Mouse (Mus musculus) limb, embryonic 12.5 days (tissue): ENCODE results near the gene Cyb5rl. TPM values are rescaled to one million over a fixed set of nuclear protein-coding genes. Genes with fewer than 3 reads are reported as not detected.

Experiments used
- ATAC-seq: fragments of 200-750 bp; cut with Nextera tagmentation; 2 replicates; pipeline ENCODE4 v1.8.0; 2017; ENCODE audit warnings: low read depth, moderate TSS enrichment; ENCODE audit not compliant: insufficient number of reproducible peaks, insufficient read depth, low FRiP score, low TSS enrichment
- H3K27ac ChIP-seq: fragments of 300-500 bp; sonication (generic); 2 replicates; pipeline ENCODE4 v1.5.1; 2016; ENCODE audit warnings: mild to moderate bottlenecking, moderate library complexity
- H3K27me3 ChIP-seq: fragments of 300-500 bp; sonication (generic); 2 replicates; pipeline ENCODE4 v1.6.1; 2016; ENCODE audit warnings: mild to moderate bottlenecking, moderate library complexity
- H3K36me3 ChIP-seq: fragments of 300-500 bp; sonication (generic); 2 replicates; pipeline ENCODE4 v1.6.1; 2016; ENCODE audit warnings: mild to moderate bottlenecking, moderate library complexity
- H3K4me1 ChIP-seq: fragments of 300-500 bp; sonication (generic); replicated peaks from 2 replicates; pipeline ENCODE4 v1.6.1; 2016
- H3K4me2 ChIP-seq: fragments of 300-500 bp; sonication (generic); 2 replicates; pipeline ENCODE4 v1.6.1; 2016; ENCODE audit warnings: mild to moderate bottlenecking, moderate library complexity
- H3K4me3 ChIP-seq: fragments of 300-500 bp; sonication (generic); replicated peaks from 2 replicates; pipeline ENCODE4 v1.5.1; 2016; ENCODE audit warnings: mild to moderate bottlenecking
- H3K9ac ChIP-seq: fragments of 300-500 bp; sonication (generic); replicated peaks from 2 replicates; pipeline ENCODE4 v1.6.1; 2016; ENCODE audit warnings: mild to moderate bottlenecking, moderate library complexity
- H3K9me3 ChIP-seq: fragments of 300-500 bp; sonication (generic); 2 replicates; pipeline ENCODE4 v1.6.1; 2016; ENCODE audit warnings: mild to moderate bottlenecking, moderate library complexity
- WGBS: fragments of 180-500 bp; shearing (Covaris S2); methylation state at CpG from one replicate; pipeline ENCODE4 v1.1.7; 2016; 5-methylcytosine and 5-hydroxymethylcytosine counted together
- polyA plus RNA-seq: library from polyadenylated mRNA; unstranded; fragments of >200 nt; fragmentation: Nextera tagmentation; extraction: Ambion mirVana; gene quantifications from 2 replicates; pipeline ENCODE4 v1.2.1, GENCODE M21; 2016

Gene Cyb5rl
- polyA plus RNA-seq, 1 experiment from 2014 or later = 4.6 TPM

DNA sequence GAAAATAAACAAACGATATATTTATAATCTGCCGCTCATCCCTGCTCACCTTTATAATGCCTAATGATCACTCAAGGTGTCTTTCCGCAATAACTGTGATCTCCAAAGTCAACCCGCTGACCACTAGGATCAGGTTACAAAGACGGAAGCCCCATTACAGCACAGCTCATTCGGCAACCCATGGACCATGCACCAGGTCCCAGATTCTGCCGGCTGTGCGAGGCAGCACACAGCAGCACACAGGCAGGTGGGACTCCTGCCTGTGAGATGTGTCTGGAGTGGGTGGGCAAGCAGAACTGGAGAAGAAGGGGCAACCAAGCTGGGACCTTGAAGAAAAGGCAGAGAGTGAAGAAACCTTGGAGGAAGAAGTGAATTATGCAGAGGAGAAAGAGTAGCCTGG, 47.5 kb downstream of the Cyb5rl start:
- WGBS = 17% methylated on average over 8 of the region's 8 CpGs
- Histone ChIP-seq H3K27me3 (no peaks in the 10 kb centered on the region), H3K4me3 (no peak overlapping the region), H3K4me2 (no peak overlapping the region), H3K4me1 (peaks cover 12% of the 10 kb centered on the region), H3K27ac (no peak overlapping the region), H3K36me3 (no peaks in the 10 kb centered on the region), H3K9me3 (no peaks in the 10 kb centered on the region), H3K9ac (no peak overlapping the region)
- ATAC-seq = no peak

DNA sequence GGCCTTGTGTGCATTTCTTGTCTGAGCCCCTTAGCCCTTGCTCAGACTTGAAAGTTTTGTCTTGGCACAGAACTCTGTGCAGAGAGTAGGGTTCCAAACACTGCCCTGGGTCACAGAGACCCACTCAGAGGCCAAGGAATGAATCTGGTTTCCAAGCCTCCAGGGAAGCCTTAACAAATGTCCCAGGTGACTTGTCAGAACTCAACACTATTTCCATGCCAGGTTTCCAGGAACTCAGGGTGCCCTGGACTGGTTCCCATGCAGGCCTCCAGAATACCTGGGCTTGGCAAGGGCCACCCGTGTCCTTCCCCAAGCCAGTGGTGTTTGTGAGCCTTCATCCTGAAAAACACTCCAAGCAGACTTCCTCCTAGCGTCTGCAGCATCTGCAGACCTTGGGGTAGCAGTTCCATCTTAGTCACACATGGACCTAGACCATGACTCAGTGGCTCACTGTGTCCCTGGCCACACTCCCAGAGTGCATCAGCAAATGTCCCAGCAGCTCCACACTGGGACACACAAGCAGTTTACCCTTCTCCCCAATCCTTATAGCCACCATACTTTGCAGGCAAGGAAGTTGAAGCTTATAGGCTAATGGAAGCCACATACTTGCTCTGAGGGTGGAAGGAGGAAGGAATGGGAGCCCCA, 51.1 kb downstream of the Cyb5rl start:
- 88% methylated on average over 2 of the region's 2 CpGs for WGBS
- H3K9me3 ChIP-seq = no peaks in the 10 kb centered on the region
- no peak overlapping the region for H3K4me3 ChIP-seq
- H3K27me3 ChIP-seq = no peaks in the 10 kb centered on the region
- ATAC-seq = no peak
- H3K27ac ChIP-seq = no peak overlapping the region
- peaks cover 25% of the 10 kb centered on the region for H3K4me1 ChIP-seq
- no peak overlapping the region for H3K9ac ChIP-seq
- no peaks in the 10 kb centered on the region for H3K36me3 ChIP-seq
- H3K4me2 ChIP-seq = no peak overlapping the region

DNA sequence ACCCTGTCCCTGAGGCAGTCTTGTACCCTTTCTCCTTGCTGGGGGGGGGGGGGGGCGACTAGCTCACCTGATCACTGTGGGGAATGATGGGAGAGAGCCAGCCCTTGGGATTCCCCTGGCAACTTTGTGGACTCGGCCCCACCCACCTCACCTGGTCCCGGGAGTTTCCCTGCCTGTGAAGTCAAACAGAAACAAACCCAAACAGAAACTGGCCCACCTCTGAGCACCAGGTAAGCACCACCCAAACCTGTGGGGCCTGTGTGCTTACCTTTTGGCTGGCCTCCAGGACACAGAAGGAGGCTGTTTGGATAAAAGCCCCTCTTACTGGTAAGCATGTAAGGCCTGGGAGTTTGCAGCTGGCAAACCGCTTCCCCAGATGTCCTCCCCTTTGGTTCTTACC, 52.3 kb downstream of the Cyb5rl start:
- ATAC-seq = no peak
- Histone ChIP-seq H3K27ac (no peak overlapping the region), H3K27me3 (no peaks in the 10 kb centered on the region), H3K4me3 (no peak overlapping the region), H3K4me2 (no peak overlapping the region), H3K4me1 (peaks cover 26% of the 10 kb centered on the region), H3K9ac (no peak overlapping the region), H3K9me3 (no peaks in the 10 kb centered on the region), H3K36me3 (no peaks in the 10 kb centered on the region)
- WGBS = 57% methylated on average over 4 of the region's 4 CpGs

DNA sequence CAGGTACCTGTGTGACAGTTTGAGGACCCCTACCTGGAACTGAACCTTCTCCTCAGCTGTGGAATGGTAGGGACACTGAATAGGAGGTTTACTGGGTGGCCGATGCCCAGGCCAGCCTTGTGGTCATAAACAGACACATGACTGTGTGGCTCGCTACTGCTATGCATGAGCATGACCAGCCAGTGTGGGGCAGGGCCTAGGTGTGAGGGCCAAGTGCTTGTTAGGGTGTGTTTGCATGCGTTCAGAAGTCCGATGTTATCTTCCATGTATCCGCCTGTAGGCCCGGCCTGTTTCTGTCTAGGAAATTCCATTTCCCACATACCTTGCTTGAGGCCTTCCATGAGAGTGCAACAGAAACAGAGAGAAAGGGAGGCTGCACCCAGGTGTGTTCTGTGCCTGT, 53.9 kb downstream of the Cyb5rl start:
- no peak for ATAC-seq
- peaks cover 27% of the 10 kb centered on the region for H3K4me1 ChIP-seq
- no peaks in the 10 kb centered on the region for H3K27me3 ChIP-seq
- no peaks in the 10 kb centered on the region for H3K36me3 ChIP-seq
- 92% methylated on average over 6 of the region's 6 CpGs for WGBS
- no peaks in the 10 kb centered on the region for H3K9me3 ChIP-seq
- H3K27ac ChIP-seq = no peak overlapping the region
- no peak overlapping the region for H3K4me3 ChIP-seq
- no peak overlapping the region for H3K4me2 ChIP-seq
- H3K9ac ChIP-seq = no peak overlapping the region

DNA sequence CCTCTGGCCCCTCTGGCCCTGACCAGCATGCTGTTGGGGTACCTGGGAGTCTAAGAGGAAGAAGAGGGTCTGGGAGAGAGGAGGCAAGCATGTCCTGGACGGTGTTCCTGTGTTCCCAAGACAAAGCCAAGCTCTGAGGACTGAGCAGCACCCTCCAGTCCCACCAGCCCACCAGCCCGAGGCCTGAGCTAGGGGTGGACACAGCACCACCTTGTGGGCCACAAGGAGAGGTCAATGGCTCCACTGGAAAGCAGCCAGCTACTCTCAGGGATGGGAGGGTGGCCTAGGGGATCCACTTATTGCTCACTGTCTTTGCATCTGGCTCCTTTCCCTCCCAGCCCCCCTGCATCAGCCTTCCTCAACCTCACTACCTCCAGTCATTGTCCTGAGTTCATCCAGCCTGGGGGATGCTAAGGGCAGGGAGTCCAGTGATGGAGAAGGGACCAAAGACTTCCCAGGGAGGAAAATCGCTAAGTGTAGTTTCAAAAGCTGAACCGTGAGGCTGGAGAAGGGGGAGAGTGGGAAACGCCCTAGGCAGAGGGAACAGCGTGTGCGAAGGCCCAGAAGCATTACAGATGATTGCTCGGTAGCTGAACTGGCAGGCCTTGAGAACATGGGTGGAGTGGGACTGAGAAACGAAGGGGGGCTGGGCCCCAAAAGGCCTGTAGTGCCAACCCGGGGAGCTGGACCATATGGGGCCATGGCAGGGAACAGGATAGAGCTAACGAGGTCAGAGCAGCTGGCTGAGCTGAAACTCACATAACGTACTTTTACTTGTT, 54.6 kb downstream of the Cyb5rl start:
- 45% methylated on average over 12 of the region's 12 CpGs for WGBS
- no peaks in the 10 kb centered on the region for H3K36me3 ChIP-seq
- no peaks in the 10 kb centered on the region for H3K27me3 ChIP-seq
- no peak overlapping the region for H3K27ac ChIP-seq
- H3K4me1 ChIP-seq = peaks cover 31% of the 10 kb centered on the region
- no peak overlapping the region for H3K4me2 ChIP-seq
- H3K4me3 ChIP-seq = no peak overlapping the region
- no peak overlapping the region; the same call in 1 of the 2 replicates for H3K9ac ChIP-seq
- ATAC-seq = 0 out of 2 replicates have a peak, but pooled peaks have one; percentile 66
- H3K9me3 ChIP-seq = no peaks in the 10 kb centered on the region

DNA sequence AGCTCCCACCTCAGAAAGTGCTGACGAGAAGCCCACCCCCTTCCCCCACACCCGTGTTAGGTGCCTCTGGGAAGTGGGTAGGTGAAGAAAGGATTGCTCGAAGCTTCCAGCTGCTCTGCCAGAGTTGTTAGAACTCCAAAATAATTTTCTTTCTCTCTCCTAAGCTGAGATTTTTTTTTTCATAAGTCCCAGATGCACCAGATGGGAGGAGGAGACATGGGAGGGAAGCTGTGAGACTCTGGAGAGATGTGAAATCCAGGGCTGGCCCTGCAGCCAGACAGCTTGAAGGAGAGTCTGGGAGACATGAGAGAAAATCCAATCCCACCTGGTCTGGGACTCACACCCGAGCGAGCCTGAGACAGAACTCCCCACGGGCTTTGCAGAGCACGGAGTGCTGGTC, 57.6 kb downstream of the Cyb5rl start:
- no peak for ATAC-seq
- Histone ChIP-seq H3K4me2 (no peak overlapping the region), H3K9ac (no peak overlapping the region), H3K27ac (peak overlapping the region; percentile 35; the same call in 1 of the 2 replicates), H3K4me1 (peaks cover 48% of the 10 kb centered on the region), H3K9me3 (no peaks in the 10 kb centered on the region), H3K27me3 (no peaks in the 10 kb centered on the region), H3K4me3 (no peak overlapping the region), H3K36me3 (no peaks in the 10 kb centered on the region)
- 47% methylated on average over 7 of the region's 7 CpGs for WGBS

DNA sequence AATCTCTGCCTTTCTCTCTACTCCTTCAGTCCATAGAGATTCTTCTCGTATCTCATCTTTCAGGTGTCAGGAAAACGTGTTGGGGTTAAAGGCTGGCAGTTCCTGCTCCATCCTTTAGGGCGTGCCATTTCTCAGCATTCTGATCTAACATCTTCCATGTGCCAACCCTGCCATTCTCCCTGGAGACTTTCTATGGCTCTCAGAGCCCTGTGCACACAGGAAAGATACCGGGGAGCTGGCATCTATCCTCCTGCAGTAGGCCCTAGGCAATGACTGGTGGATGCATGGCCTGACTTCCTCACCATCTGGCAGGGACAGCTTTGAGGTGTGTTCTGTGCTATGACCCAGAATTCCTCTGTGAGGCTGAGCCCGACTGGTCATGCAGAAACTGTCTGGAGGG, 58.3 kb downstream of the Cyb5rl start:
- Histone ChIP-seq H3K27me3 (no peaks in the 10 kb centered on the region), H3K9ac (no peak overlapping the region), H3K4me2 (no peak overlapping the region), H3K36me3 (no peaks in the 10 kb centered on the region), H3K4me3 (no peak overlapping the region), H3K9me3 (no peaks in the 10 kb centered on the region), H3K27ac (no peak overlapping the region), H3K4me1 (peaks cover 54% of the 10 kb centered on the region)
- WGBS = 54% methylated on average over 5 of the region's 5 CpGs
- ATAC-seq = no peak

DNA sequence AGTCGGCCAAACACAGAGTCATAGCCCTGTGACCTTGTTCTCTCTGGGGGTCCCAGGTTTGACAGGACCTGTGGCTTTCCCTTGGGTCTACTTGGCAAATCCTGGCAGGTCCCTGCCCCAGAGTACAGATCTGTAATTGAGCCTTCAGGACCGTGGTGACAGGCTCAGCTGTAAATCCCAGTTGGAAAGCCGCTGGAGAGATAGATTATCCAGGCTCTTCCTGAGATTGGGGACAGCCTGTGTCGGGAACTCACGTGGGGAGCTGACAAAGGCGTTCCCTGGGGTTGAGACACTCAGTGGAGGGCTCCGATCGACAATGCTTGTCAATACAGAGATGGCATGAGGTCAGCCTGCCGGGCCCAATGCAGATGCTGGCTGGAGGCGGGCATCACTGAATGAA, 59.6 kb downstream of the Cyb5rl start:
- Histone ChIP-seq H3K36me3 (no peaks in the 10 kb centered on the region), H3K27me3 (no peaks in the 10 kb centered on the region), H3K9ac (no peak overlapping the region), H3K4me2 (no peak overlapping the region), H3K4me1 (peaks cover 53% of the 10 kb centered on the region), H3K4me3 (no peak overlapping the region), H3K27ac (no peak overlapping the region), H3K9me3 (no peaks in the 10 kb centered on the region)
- 51% methylated on average over 10 of the region's 10 CpGs for WGBS
- ATAC-seq = no peak

DNA sequence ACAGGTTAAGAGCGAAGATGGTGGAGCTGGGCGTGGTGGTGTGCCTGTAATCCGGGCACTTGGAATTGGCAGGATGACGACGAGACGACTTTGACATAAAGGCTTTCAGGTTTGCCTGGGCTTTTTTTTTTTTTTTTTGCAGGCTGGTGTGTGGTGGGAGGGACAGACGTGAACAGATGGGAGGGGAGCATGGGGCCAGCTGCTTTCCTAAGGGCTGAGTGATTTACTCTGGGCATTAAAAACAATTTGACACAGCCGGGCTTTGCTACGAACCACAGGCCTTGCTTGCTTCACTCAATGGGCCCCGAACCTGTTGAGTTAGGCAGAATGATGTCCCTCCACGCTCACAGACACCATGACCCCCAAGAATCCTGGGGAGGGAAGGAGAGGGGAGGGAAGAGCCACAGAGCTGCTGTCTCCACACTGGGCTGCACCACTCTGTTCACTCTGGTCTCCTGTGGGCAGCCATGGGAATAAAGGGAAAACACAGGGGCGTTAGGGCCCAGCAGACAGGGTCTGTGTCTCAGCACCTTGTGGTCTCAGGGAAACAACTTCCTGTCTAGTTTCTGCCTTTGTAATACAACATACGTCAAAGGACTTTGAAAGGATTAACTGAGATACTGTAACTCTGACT, 60.2 kb downstream of the Cyb5rl start:
- no peak overlapping the region for H3K4me2 ChIP-seq
- peak overlapping the region; percentile 35; the same call in 1 of the 2 replicates for H3K9ac ChIP-seq
- no peaks in the 10 kb centered on the region for H3K9me3 ChIP-seq
- no peaks in the 10 kb centered on the region for H3K27me3 ChIP-seq
- H3K4me1 ChIP-seq = peaks cover 50% of the 10 kb centered on the region
- no peaks in the 10 kb centered on the region for H3K36me3 ChIP-seq
- WGBS = 27% methylated on average over 13 of the region's 13 CpGs
- peak overlapping the region; percentile 62 for H3K27ac ChIP-seq
- H3K4me3 ChIP-seq = no peak overlapping the region
- ATAC-seq = no peak; the same call in 1 of the 2 replicates

DNA sequence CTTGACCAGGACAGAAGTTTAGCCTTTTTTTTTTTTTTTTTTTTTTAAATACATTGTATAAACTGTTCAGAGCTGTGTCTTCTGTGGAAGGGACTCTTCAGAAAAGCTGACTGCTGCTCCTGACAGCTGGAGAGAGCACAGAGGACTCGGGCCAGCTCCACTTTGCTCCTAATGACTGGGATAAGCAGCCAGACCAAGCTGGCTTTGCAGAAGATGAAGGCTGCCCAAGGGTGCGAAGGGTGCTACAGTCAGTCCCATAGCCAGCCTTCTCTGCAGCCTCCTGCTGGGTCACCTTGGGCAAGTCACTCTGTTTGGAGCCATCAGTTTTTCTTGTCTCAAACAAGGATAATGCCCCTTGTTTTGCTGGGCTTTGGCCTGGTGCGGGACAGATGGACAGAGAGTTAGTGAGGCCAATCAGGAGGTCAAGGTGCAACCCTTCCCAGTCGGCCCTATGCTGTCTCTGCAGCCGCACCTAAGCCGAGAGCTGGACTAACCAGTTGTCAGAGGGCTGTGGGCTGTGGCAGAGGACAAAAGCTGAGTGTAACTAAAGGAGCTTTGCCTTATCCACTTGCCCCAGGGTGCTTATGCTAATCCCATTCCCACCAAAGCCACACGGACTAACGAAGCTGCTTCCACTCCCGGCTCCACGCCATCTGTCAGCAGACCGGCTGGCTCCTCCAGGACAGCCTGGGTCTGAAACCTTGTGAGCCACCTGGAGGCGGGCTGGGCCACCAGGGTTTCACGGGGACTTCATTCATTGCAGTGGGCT, 61.3 kb downstream of the Cyb5rl start:
- 22% methylated on average over 13 of the region's 13 CpGs for WGBS
- peaks cover 50% of the 10 kb centered on the region for H3K4me1 ChIP-seq

DNA sequence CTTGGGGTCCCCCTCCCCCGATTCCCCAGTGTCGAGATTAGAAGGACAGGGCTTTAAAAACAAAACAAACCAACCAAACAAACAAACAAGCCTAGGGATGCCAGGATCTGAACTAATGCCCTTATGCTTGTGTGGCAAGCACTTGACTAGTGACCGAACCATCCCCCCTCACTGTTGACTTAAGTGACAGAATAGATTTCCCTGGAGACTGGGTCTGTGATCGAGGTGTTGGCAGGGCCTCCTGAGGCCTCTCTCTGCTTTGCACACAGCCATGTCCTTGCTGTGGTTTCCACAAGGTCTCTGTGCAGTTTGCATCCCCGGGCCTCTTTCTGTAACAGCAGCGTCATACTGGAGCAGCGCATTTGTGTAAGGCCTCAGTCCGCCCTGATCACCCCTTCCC, 62.6 kb downstream of the Cyb5rl start:
- H3K27me3 ChIP-seq = no peaks in the 10 kb centered on the region
- ATAC-seq = no peak
- H3K4me1 ChIP-seq = peaks cover 51% of the 10 kb centered on the region
- no peaks in the 10 kb centered on the region for H3K36me3 ChIP-seq
- no peak overlapping the region for H3K27ac ChIP-seq
- no peak overlapping the region for H3K9ac ChIP-seq
- H3K4me2 ChIP-seq = no peak overlapping the region
- no peaks in the 10 kb centered on the region for H3K9me3 ChIP-seq
- 79% methylated on average over 8 of the region's 8 CpGs for WGBS
- no peak overlapping the region for H3K4me3 ChIP-seq

More for the DNA sequence above, 61.3 kb downstream of the Cyb5rl start:
- no peaks in the 10 kb centered on the region for H3K9me3 ChIP-seq
- H3K27me3 ChIP-seq = no peaks in the 10 kb centered on the region
- no peak overlapping the region for H3K4me2 ChIP-seq
- H3K4me3 ChIP-seq = no peak overlapping the region
- H3K9ac ChIP-seq = no peak overlapping the region
- ATAC-seq = no peak
- H3K36me3 ChIP-seq = no peaks in the 10 kb centered on the region
- peak overlapping the region; percentile 56; the same call in 1 of the 2 replicates for H3K27ac ChIP-seq
